Mouse (Mus musculus) adrenal gland, adult 10 weeks (tissue): Measurements from ENCODE around the gene Ston2. TPM values are rescaled to one million over a fixed set of nuclear protein-coding genes. Genes with fewer than 3 reads are reported as not detected.

Experiments used
- polyA plus RNA-seq: library from polyadenylated mRNA; stranded (reverse); fragments of 350-450 nt; fragmentation: Illumina TruSeq; extraction: RNeasy Lipid Tissue Mini Kit (QIAGEN cat#74804); gene quantifications from one replicate; pipeline ENCODE4 v1.2.3, GENCODE M21; 2014; ENCODE audit warnings: low read depth, low replicate concordance

Gene Ston2
- polyA plus RNA-seq, result 4.6 TPM

DNA sequence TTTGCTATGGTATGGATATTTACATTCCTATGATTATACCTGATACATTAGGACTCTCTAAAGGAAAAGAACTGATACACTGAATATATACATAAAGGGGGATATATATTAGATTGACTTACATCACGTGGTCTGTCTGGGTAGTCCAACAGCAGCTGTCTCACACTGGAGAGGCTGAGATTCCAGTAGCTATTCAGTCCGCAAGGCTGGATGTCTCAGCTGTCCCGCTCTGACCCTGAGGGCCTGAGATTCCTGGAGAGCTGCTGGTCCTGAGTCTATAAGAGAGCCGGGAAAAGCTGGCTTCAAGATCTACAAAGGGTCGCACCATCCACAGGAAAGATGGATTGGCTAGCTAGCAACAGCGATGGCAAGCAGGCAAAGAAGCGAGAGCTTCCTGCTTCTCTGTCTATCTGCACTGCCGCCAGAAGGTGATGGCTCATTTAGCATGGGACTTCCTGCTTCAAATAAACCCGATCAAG lies at the start of gene Ston2:
Ston2 (minus strand) TSS at position 429 of the 479 bp plus-strand sequence.

DNA sequence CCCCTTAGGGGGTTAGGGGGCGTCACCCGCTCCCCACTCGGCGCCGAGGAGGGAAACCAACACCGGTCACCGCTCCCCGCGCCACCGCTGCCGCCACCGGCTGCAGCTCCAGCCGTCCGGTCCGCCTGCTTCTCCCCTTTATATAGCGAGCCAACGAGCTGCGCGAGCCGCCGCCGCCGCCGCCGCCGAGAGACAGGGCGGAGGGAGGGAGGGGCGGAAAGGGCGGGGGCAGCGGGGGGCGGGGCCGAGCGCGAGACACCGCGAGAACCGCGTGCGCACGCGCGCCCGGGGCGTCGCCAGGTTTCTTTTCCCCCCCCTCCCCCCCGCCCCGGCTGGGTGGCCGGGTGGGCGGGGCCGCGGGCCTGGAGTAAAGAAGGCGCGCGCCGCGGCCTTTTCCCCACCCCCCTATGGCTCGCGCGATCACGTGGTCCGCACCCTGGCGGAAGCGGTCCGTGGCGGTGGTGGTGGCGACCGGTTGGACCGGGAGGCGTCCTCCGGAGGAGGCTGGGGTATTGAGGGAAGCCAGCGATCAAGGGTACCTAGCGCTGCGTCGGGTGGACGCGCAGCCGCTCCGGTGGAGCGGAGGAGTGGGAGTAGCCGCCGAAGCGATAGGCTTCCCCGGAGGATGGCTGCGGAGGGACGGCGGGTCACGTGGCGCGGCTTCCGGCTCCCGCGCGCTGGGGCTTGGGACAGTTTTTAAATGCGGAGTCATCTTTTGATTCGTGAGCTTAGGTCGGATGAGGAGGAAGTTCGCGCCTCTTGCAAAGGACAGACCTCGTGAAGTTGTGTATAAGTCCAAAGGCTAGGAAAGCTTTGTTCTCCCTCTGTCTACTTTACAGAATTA lies 198.1 kb downstream of the Ston2 start, which contains the start of gene Gtf2a1:
Gtf2a1 (minus strand) TSS at position 641 of the 844 bp plus-strand sequence.

Other genes with a start within 250 kb of the Ston2 start
- 35.6 TPM for gene Gtf2a1, start 197.9 kb downstream of the Ston2 start, polyA plus RNA-seq
- 284 TPM for gene Sel1l, start 60.8 kb upstream of the Ston2 start, polyA plus RNA-seq